Mouse (Mus musculus): ENCODE measurements around the gene Hist1h2af. TPM values are rescaled to one million over a fixed set of nuclear protein-coding genes. Genes with fewer than 3 reads are reported as not detected.

Hist1h2af gene
- polyA plus RNA-seq, 1 experiment from 2014 or later, result 7.8 TPM

GRCm38 (mm10) chr13:23500424-23501200, 33.1 kb upstream of the Hist1h2af start:
- H3K4me3 ChIP-seq, result peak overlapping the region; percentile 42
- under 1% methylated on average over 17 of the region's 17 CpGs for WGBS (ENCODE audit: insufficient replicate concordance)

GRCm38 (mm10) chr13:23501511-23501910, 32.2 kb upstream of the Hist1h2af start:
- WGBS (ENCODE audit: insufficient replicate concordance), result 20% methylated on average over 5 of the region's 5 CpGs
- H3K4me2 ChIP-seq, result peak overlapping the region; percentile 63
- peaks cover 77% of the 10 kb centered on the region for H3K4me1 ChIP-seq
- no peak overlapping the region; the same call in 1 of the 2 replicates for H3K27ac ChIP-seq
- no peaks in the 10 kb centered on the region for H3K36me3 ChIP-seq
- H3K9ac ChIP-seq, result peak overlapping the region; percentile 54
- no peak for ATAC-seq
- H3K27me3 ChIP-seq (replicated peaks), result no peaks in the 10 kb centered on the region
- no peaks in the 10 kb centered on the region for H3K9me3 ChIP-seq (replicated peaks)
- peak overlapping the region; percentile 42 for H3K4me3 ChIP-seq

More at GRCm38 (mm10) chr13:23500424-23501200, 33.1 kb upstream of the Hist1h2af start:
- peak overlapping the region; percentile 75 for H3K4me2 ChIP-seq
- no peaks in the 10 kb centered on the region for H3K9me3 ChIP-seq (replicated peaks)
- H3K4me1 ChIP-seq, result peaks cover 70% of the 10 kb centered on the region
- H3K36me3 ChIP-seq, result no peaks in the 10 kb centered on the region
- H3K9ac ChIP-seq, result peak overlapping the region; percentile 54; the same call in 1 of the 2 replicates
- no peaks in the 10 kb centered on the region for H3K27me3 ChIP-seq (replicated peaks)
- H3K27ac ChIP-seq, result no peak overlapping the region
- ATAC-seq, result peak; percentile 80

GRCm38 (mm10) chr13:23502031-23502567, 31.6 kb upstream of the Hist1h2af start:
- Histone ChIP-seq H3K36me3 (no peaks in the 10 kb centered on the region), H3K27me3 (replicated peaks) (no peaks in the 10 kb centered on the region), H3K9ac (peak overlapping the region; percentile 54), H3K4me3 (peak overlapping the region; percentile 42), H3K4me2 (peak overlapping the region; percentile 63), H3K27ac (peak overlapping the region; percentile 37; the same call in 1 of the 2 replicates), H3K9me3 (replicated peaks) (no peaks in the 10 kb centered on the region), H3K4me1 (peaks cover 80% of the 10 kb centered on the region)
- 24% methylated on average over 9 of the region's 9 CpGs for whole genome bisulfite sequencing (ENCODE audit: insufficient replicate concordance)
- no peak for ATAC-seq

GRCm38 (mm10) chr13:23502916-23503315, 30.8 kb upstream of the Hist1h2af start:
- H3K9me3 ChIP-seq (replicated peaks), result no peaks in the 10 kb centered on the region
- H3K9ac ChIP-seq, result no peak overlapping the region
- H3K4me2 ChIP-seq, result peak overlapping the region; percentile 63; the same call in 1 of the 2 replicates
- ATAC-seq, result no peak
- H3K27ac ChIP-seq, result no peak overlapping the region
- H3K27me3 ChIP-seq (replicated peaks), result no peaks in the 10 kb centered on the region
- H3K36me3 ChIP-seq, result no peaks in the 10 kb centered on the region
- no peak overlapping the region for H3K4me3 ChIP-seq
- WGBS (ENCODE audit: insufficient replicate concordance), result 63% methylated on average over 4 of the region's 4 CpGs
- peaks cover 78% of the 10 kb centered on the region for H3K4me1 ChIP-seq

GRCm38 (mm10) chr13:23503797-23504196, 29.9 kb upstream of the Hist1h2af start:
- H3K4me3 ChIP-seq, result peak overlapping the region; percentile 37; the same call in 1 of the 2 replicates
- 0 out of 2 replicates have a peak overlapping the region, but pooled peaks have one; percentile 39 for H3K9ac ChIP-seq
- H3K4me2 ChIP-seq, result peak overlapping the region; percentile 52

GRCm38 (mm10) chr13:23505662-23506345, 27.9 kb upstream of the Hist1h2af start:
- 5% methylated on average over 14 of the region's 14 CpGs for WGBS (ENCODE audit: insufficient replicate concordance)
- no peaks in the 10 kb centered on the region for H3K36me3 ChIP-seq

More at GRCm38 (mm10) chr13:23503797-23504196, 29.9 kb upstream of the Hist1h2af start:
- Histone ChIP-seq H3K36me3 (no peaks in the 10 kb centered on the region), H3K27ac (peak overlapping the region; percentile 60; the same call in 1 of the 2 replicates), H3K27me3 (replicated peaks) (no peaks in the 10 kb centered on the region), H3K9me3 (replicated peaks) (no peaks in the 10 kb centered on the region), H3K4me1 (peaks cover 74% of the 10 kb centered on the region)
- ATAC-seq, result no peak
- 1% methylated on average over 9 of the region's 9 CpGs for WGBS (ENCODE audit: insufficient replicate concordance)

GRCm38 (mm10) chr13:23506351-23506750, 27.4 kb upstream of the Hist1h2af start:
- Histone ChIP-seq H3K9me3 (replicated peaks) (no peaks in the 10 kb centered on the region), H3K4me1 (peaks cover 65% of the 10 kb centered on the region), H3K4me3 (peak overlapping the region; percentile 60), H3K36me3 (no peaks in the 10 kb centered on the region), H3K4me2 (peak overlapping the region; percentile 82), H3K27ac (peak overlapping the region; percentile 62), H3K27me3 (replicated peaks) (0 out of 2 replicates have a peak, but pooled peaks cover 2% of the 10 kb centered on the region), H3K9ac (peak overlapping the region; percentile 75)
- ATAC-seq, result peak; percentile 39
- 1% methylated on average over 13 of the region's 13 CpGs for WGBS (ENCODE audit: insufficient replicate concordance)

More at GRCm38 (mm10) chr13:23505662-23506345, 27.9 kb upstream of the Hist1h2af start:
- peak overlapping the region; percentile 60 for H3K4me3 ChIP-seq
- H3K9me3 ChIP-seq (replicated peaks), result no peaks in the 10 kb centered on the region
- peak overlapping the region; percentile 75 for H3K9ac ChIP-seq
- H3K4me2 ChIP-seq, result peak overlapping the region; percentile 82
- 0 out of 2 replicates have a peak, but pooled peaks cover 2% of the 10 kb centered on the region for H3K27me3 ChIP-seq (replicated peaks)
- H3K4me1 ChIP-seq, result peaks cover 65% of the 10 kb centered on the region
- peak overlapping the region; percentile 46 for H3K27ac ChIP-seq
- ATAC-seq, result peak; percentile 46; the same call in 1 of the 2 replicates

GRCm38 (mm10) chr13:23506819-23507515, 26.7 kb upstream of the Hist1h2af start:
- 0 out of 2 replicates have a peak, but pooled peaks cover 2% of the 10 kb centered on the region for H3K27me3 ChIP-seq (replicated peaks)
- ATAC-seq, result peak; percentile 58
- peak overlapping the region; percentile 62 for H3K27ac ChIP-seq
- H3K4me2 ChIP-seq, result peak overlapping the region; percentile 82
- WGBS (ENCODE audit: insufficient replicate concordance), result 6% methylated on average over 14 of the region's 14 CpGs
- H3K9me3 ChIP-seq (replicated peaks), result no peaks in the 10 kb centered on the region
- peaks cover 65% of the 10 kb centered on the region for H3K4me1 ChIP-seq
- H3K4me3 ChIP-seq, result peak overlapping the region; percentile 60
- 0 out of 2 replicates have a peak overlapping the region, but pooled peaks have one; percentile 39 for H3K9ac ChIP-seq
- H3K36me3 ChIP-seq, result no peaks in the 10 kb centered on the region

GRCm38 (mm10) chr13:23510127-23510526, 23.6 kb upstream of the Hist1h2af start:
- Histone ChIP-seq H3K27me3 (replicated peaks) (0 out of 2 replicates have a peak, but pooled peaks cover 2% of the 10 kb centered on the region), H3K27ac (no peak overlapping the region), H3K36me3 (no peaks in the 10 kb centered on the region), H3K9ac (no peak overlapping the region), H3K9me3 (replicated peaks) (no peaks in the 10 kb centered on the region), H3K4me3 (no peak overlapping the region), H3K4me2 (no peak overlapping the region), H3K4me1 (peaks cover 40% of the 10 kb centered on the region)
- ATAC-seq, result no peak
- 17% methylated on average over 1 of the region's 1 CpGs for WGBS (ENCODE audit: insufficient replicate concordance)

GRCm38 (mm10) chr13:23513517-23513916, 20.2 kb upstream of the Hist1h2af start:
- no peak for ATAC-seq

GRCm38 (mm10) chr13:23515281-23515680, 18.4 kb upstream of the Hist1h2af start:
- Histone ChIP-seq H3K4me1 (peaks cover 33% of the 10 kb centered on the region), H3K4me2 (0 out of 2 replicates have a peak overlapping the region, but pooled peaks have one; percentile 6), H3K27ac (peak overlapping the region; percentile 2; the same call in 1 of the 2 replicates), H3K9ac (no peak overlapping the region), H3K9me3 (replicated peaks) (no peaks in the 10 kb centered on the region), H3K4me3 (no peak overlapping the region), H3K36me3 (no peaks in the 10 kb centered on the region), H3K27me3 (replicated peaks) (0 out of 2 replicates have a peak, but pooled peaks cover under 1% of the 10 kb centered on the region)
- 54% methylated on average over 5 of the region's 5 CpGs for WGBS (ENCODE audit: insufficient replicate concordance)
- ATAC-seq, result no peak

More at GRCm38 (mm10) chr13:23513517-23513916, 20.2 kb upstream of the Hist1h2af start:
- no peak overlapping the region for H3K27ac ChIP-seq
- H3K9me3 ChIP-seq (replicated peaks), result no peaks in the 10 kb centered on the region
- H3K36me3 ChIP-seq, result no peaks in the 10 kb centered on the region
- no peak overlapping the region for H3K4me2 ChIP-seq
- 0 out of 2 replicates have a peak, but pooled peaks cover 2% of the 10 kb centered on the region for H3K27me3 ChIP-seq (replicated peaks)
- no peak overlapping the region for H3K9ac ChIP-seq
- WGBS (ENCODE audit: insufficient replicate concordance), result 81% methylated on average over 1 of the region's 1 CpGs
- H3K4me1 ChIP-seq, result peaks cover 22% of the 10 kb centered on the region
- no peak overlapping the region for H3K4me3 ChIP-seq
